Mouse (Mus musculus) mature B cell (primary cell): ENCODE measurements around the gene Polr2a.

Source experiments
- in situ Hi-C: fragments of 300-500 bp; cut with MboI; formaldehyde crosslinking; loops from 2 replicates; pipeline ENCODE4 v1.14.3; 2019

The Polr2a gene

GRCm38 (mm10) chr11:69758478-69758970 lies at the start of gene Polr2a:
Gene Polr2a (minus strand): TSS chr11:69758637.
- in situ Hi-C loops, result loop anchor here (5.0 kb wide), 2 partner anchors 39 to 119 kb away; partner anchors contain the start of genes Chrnb1 and Tmem95

GRCm38 (mm10) chr11:69807641-69808040 lies 49.2 kb upstream of the Polr2a start:
- in situ Hi-C loops, result no loop called here

- in situ Hi-C loops, result no loop called here
Measured at GRCm38 (mm10) chr11:69806378-69806777, 47.9 kb upstream of the Polr2a start.

GRCm38 (mm10) chr11:69804972-69805909 lies 46.8 kb upstream of the Polr2a start, which contains the start of gene Tmem102:
Gene Tmem102 (minus strand): TSS chr11:69805624.
- in situ Hi-C loops, result no loop called here

- in situ Hi-C loops, result no loop called here
Measured at GRCm38 (mm10) chr11:69804652-69804940, 46.2 kb upstream of the Polr2a start.

GRCm38 (mm10) chr11:69803786-69804651 lies 45.6 kb upstream of the Polr2a start:
- in situ Hi-C loops, result no loop called here

- in situ Hi-C loops, result no loop called here
Measured at GRCm38 (mm10) chr11:69803328-69803727, 44.9 kb upstream of the Polr2a start.

- in situ Hi-C loops, result no loop called here
Measured at GRCm38 (mm10) chr11:69802648-69803105, 44.2 kb upstream of the Polr2a start.

GRCm38 (mm10) chr11:69801379-69801977 lies 43.0 kb upstream of the Polr2a start, which contains the start of gene Fgf11:
Gene Fgf11 (minus strand): TSS chr11:69801857.
- in situ Hi-C loops, result no loop called here

- in situ Hi-C loops, result no loop called here
Measured at GRCm38 (mm10) chr11:69800392-69801197, 42.2 kb upstream of the Polr2a start.

- in situ Hi-C loops, result no loop called here
Measured at GRCm38 (mm10) chr11:69800138-69800391, 41.6 kb upstream of the Polr2a start.

- in situ Hi-C loops, result loop anchor here (5.0 kb wide), 1 partner anchor 42 kb away; the partner anchor contains the start of gene Polr2a
Measured at GRCm38 (mm10) chr11:69799394-69800137, 41.1 kb upstream of the Polr2a start.

GRCm38 (mm10) chr11:69797924-69798323 lies 39.5 kb upstream of the Polr2a start:
- in situ Hi-C loops, result loop anchor here (5.0 kb wide), 1 partner anchor 41 kb away; the partner anchor contains the start of gene Polr2a

GRCm38 (mm10) chr11:69795983-69796435 lies 37.6 kb upstream of the Polr2a start:
- in situ Hi-C loops, result loop anchor here (5.0 kb wide), 1 partner anchor 39 kb away; the partner anchor contains the start of gene Polr2a

- in situ Hi-C loops, result loop anchor here (5.0 kb wide), 1 partner anchor 38 kb away; the partner anchor contains the start of gene Polr2a
Measured at GRCm38 (mm10) chr11:69795168-69795982, 36.9 kb upstream of the Polr2a start, which contains the start of gene Chrnb1. Gene Chrnb1 (minus strand): TSS chr11:69795943.

GRCm38 (mm10) chr11:69793429-69793828 lies 35.0 kb upstream of the Polr2a start:
- in situ Hi-C loops, result no loop called here

GRCm38 (mm10) chr11:69791420-69791819 lies 33.0 kb upstream of the Polr2a start:
- in situ Hi-C loops, result no loop called here

- in situ Hi-C loops, result no loop called here
Measured at GRCm38 (mm10) chr11:69789431-69789830, 31.0 kb upstream of the Polr2a start.

- in situ Hi-C loops, result no loop called here
Measured at GRCm38 (mm10) chr11:69787306-69787705, 28.9 kb upstream of the Polr2a start.
